In the genomic region with DNA sequence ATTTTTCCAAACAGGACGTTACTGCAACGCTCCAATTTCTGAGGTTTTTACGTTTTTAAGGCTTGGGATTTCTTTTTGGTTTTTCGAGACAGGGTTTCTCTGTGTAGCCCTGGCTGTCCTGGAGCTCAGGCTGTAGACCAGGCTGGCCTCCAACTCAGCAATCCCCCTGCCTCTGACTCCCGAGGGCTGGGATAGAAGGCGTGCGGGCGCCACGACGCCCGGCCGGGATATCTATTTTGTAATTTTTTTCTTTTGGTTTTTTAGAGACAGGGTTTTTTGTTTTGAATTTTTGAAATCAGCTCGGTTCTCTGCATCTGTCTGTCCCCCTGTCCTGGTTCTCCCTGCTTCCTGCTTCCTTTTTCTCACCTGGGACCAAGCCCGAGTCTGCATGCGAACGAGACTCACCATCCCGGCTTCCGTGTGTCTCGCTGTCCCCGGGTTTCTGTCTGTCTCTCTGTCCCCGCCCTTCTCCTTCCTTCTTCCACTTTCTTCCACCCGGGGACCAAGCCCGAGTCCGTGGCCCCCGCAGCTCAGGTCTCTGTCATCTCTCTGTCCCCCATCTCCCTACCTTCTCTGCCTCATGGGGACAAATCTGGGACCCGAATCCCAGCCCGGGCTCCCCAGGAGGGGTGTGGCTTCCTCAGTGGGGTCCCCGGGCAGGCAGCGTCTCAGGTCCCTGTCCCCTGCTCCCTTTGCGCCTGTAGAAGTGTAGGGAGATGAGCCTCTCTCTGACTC, we compare ENCODE assay signal across 7 mouse cellular contexts. TPM values are rescaled to one million over a fixed set of nuclear protein-coding genes. Genes with fewer than 3 reads are reported as not detected.
A peak's percentile ranks its signal among the peaks of the same experiment; 100 is the strongest.
DNase-seq lines count a peak whose midpoint lies in the region; ATAC-seq and TF ChIP-seq lines count a peak whose summit lies in the region.
"Not testable (repeated sequence)": the region's sequence is repeated elsewhere in the genome, so short reads cannot be mapped to it uniquely, and the experiment has no call there.

No protein-coding gene starts in this region.

- H3K4me1 ChIP-seq in forebrain, embryonic 10.5 days: peaks cover 13% of the 10 kb centered on the region
- not testable (repeated sequence) for H3K4me1 ChIP-seq in heart, embryonic 12.5 days (replicated peaks); intestine, embryonic 16.5 days (ENCODE audit: control insufficient read depth, insufficient read depth, low read length); liver, embryonic 14.5 days (replicated peaks; ENCODE audit: control insufficient read depth in 2 of 2, insufficient read depth in 2 of 2, low read length in 1 of 2); midbrain, postnatal 0 days (ENCODE audit: insufficient read depth, low read length); stomach, embryonic 15.5 days

- not testable (repeated sequence) for TF ChIP-seq CTCF in liver, embryonic 14.5 days (IDR thresholded peaks at IDR 0.05; ENCODE audit: low read depth); midbrain, postnatal 0 days (IDR thresholded peaks at IDR 0.05)

- peak; percentile 66 for ATAC-seq in heart, embryonic 12.5 days (ENCODE audit: insufficient number of reproducible peaks, low FRiP score)
- peak; percentile 42 for ATAC-seq in intestine, embryonic 16.5 days
- peak; percentile 40 for ATAC-seq in liver, embryonic 14.5 days (ENCODE audit: insufficient read depth)
- peak; percentile 55 for ATAC-seq in midbrain, postnatal 0 days (ENCODE audit: low FRiP score)
- peak; percentile 50 for ATAC-seq in stomach, embryonic 15.5 days (ENCODE audit: insufficient read depth, low FRiP score, low read depth)

- H3K9me3 ChIP-seq in forebrain, embryonic 10.5 days: peaks cover 54% of the 10 kb centered on the region
- peaks cover 35% of the 10 kb centered on the region for H3K9me3 ChIP-seq in heart, embryonic 12.5 days (replicated peaks)
- peaks cover 23% of the 10 kb centered on the region for H3K9me3 ChIP-seq in intestine, embryonic 16.5 days (ENCODE audit: control insufficient read depth, low read length)
- peaks cover 15% of the 10 kb centered on the region for H3K9me3 ChIP-seq in liver, embryonic 14.5 days (ENCODE audit: control insufficient read depth, low read length)
- H3K9me3 ChIP-seq in midbrain, postnatal 0 days (ENCODE audit: low read length): peaks cover 12% of the 10 kb centered on the region; the same call in 1 of the 2 replicates
- H3K9me3 ChIP-seq in stomach, embryonic 15.5 days: not testable (repeated sequence)

- DNase-seq in adrenal gland, postnatal 14 days: peak; percentile 42
- peak; percentile 67 for DNase-seq in forebrain, embryonic 10.5 days (ENCODE audit: extremely low spot score, low spot score)
- not testable (repeated sequence) for DNase-seq in liver, embryonic 14.5 days (ENCODE audit: low read depth in 3 of 3, low spot score in 3 of 3)
- DNase-seq in midbrain, postnatal 0 days (ENCODE audit: low spot score): peak; percentile 13

- not testable (repeated sequence) for H3K4me3 ChIP-seq in forebrain, embryonic 10.5 days; heart, embryonic 12.5 days; intestine, embryonic 16.5 days (ENCODE audit: low read length); liver, embryonic 14.5 days (ENCODE audit: insufficient read depth in 1 of 2, low read depth in 2 of 2, low read length in 2 of 2); midbrain, postnatal 0 days (ENCODE audit: low read depth, low read length); stomach, embryonic 15.5 days (replicated peaks)

- H3K36me3 ChIP-seq in forebrain, embryonic 10.5 days (replicated peaks): peaks cover 64% of the 10 kb centered on the region
- peaks cover 37% of the 10 kb centered on the region for H3K36me3 ChIP-seq in heart, embryonic 12.5 days
- H3K36me3 ChIP-seq in intestine, embryonic 16.5 days (ENCODE audit: control insufficient read depth, insufficient read depth, low read length): peaks cover 21% of the 10 kb centered on the region
- peaks cover 54% of the 10 kb centered on the region for H3K36me3 ChIP-seq in liver, embryonic 14.5 days (replicated peaks; ENCODE audit: control insufficient read depth, insufficient read depth, low read depth)
- H3K36me3 ChIP-seq in midbrain, postnatal 0 days (ENCODE audit: insufficient read depth, low read length): not testable (repeated sequence)
- H3K36me3 ChIP-seq in stomach, embryonic 15.5 days: peaks cover 24% of the 10 kb centered on the region

- 86% methylated on average over 30 of the region's 30 CpGs for WGBS in forebrain, embryonic 10.5 days
- 82% methylated on average over 30 of the region's 30 CpGs for WGBS in heart, embryonic 12.5 days
- 82% methylated on average over 30 of the region's 30 CpGs for WGBS in intestine, embryonic 16.5 days
- 79% methylated on average over 30 of the region's 30 CpGs for WGBS in liver, embryonic 14.5 days (ENCODE audit: insufficient replicate concordance)
- WGBS in midbrain, postnatal 0 days: 84% methylated on average over 30 of the region's 30 CpGs
- WGBS in stomach, embryonic 15.5 days: 84% methylated on average over 30 of the region's 30 CpGs

- not testable (repeated sequence) for H3K27ac ChIP-seq in forebrain, embryonic 10.5 days; heart, embryonic 12.5 days (ENCODE audit: poor library complexity, severe bottlenecking); intestine, embryonic 16.5 days (ENCODE audit: low read length); liver, embryonic 14.5 days; midbrain, postnatal 0 days (ENCODE audit: low read depth, low read length); stomach, embryonic 15.5 days

- H3K27me3 ChIP-seq in forebrain, embryonic 10.5 days (ENCODE audit: poor library complexity, severe bottlenecking); heart, embryonic 12.5 days (replicated peaks); intestine, embryonic 16.5 days (replicated peaks; ENCODE audit: control insufficient read depth, insufficient read depth, low read length); liver, embryonic 14.5 days (ENCODE audit: control insufficient read depth, insufficient read depth, low read length); midbrain, postnatal 0 days (ENCODE audit: insufficient read depth, low read length); stomach, embryonic 15.5 days (replicated peaks): not testable (repeated sequence)

- TF ChIP-seq EP300 in liver, embryonic 14.5 days (IDR thresholded peaks at IDR 0.05; ENCODE audit: low read depth): not testable (repeated sequence)

- H3K4me2 ChIP-seq in heart, embryonic 12.5 days; intestine, embryonic 16.5 days (ENCODE audit: low read depth, low read length); liver, embryonic 14.5 days (ENCODE audit: low read depth); midbrain, postnatal 0 days (ENCODE audit: low read depth, low read length, poor library complexity, severe bottlenecking); stomach, embryonic 15.5 days: not testable (repeated sequence)

- H3K9ac ChIP-seq in heart, embryonic 12.5 days; intestine, embryonic 16.5 days (ENCODE audit: low read depth, low read length); liver, embryonic 14.5 days (replicated peaks); midbrain, postnatal 0 days (replicated peaks; ENCODE audit: low read length, poor library complexity, severe bottlenecking); stomach, embryonic 15.5 days: not testable (repeated sequence)

RNA-seq across cellular contexts. Expression of gene Gm21887, which starts 9.9 kb away (rescaled TPM):
- total RNA-seq in adrenal gland, postnatal 14 days (2021): 129 and 342 TPM in 2 replicates
- polyA plus RNA-seq in forebrain, embryonic 10.5 days (2016; fragmentation: Nextera tagmentation; extraction: Ambion mirVana): 249 and 311 TPM in 2 replicates
- 121 and 171 TPM in 2 replicates for polyA plus RNA-seq in heart, embryonic 12.5 days (2016; fragmentation: Nextera tagmentation; extraction: Ambion mirVana)
- 111 and 149 TPM in 2 replicates for polyA plus RNA-seq in intestine, embryonic 16.5 days (2015; fragmentation: Nextera tagmentation; extraction: Ambion mirVana)
- polyA plus RNA-seq in liver, embryonic 14.5 days (2012; rRNA removed): 94.3 and 264 TPM in 2 replicates
- 36.2 and 58.4 TPM in 2 replicates for polyA plus RNA-seq in liver, embryonic 14.5 days (2014; fragmentation: Nextera tagmentation; extraction: Ambion mirVana)
- total RNA-seq in midbrain, postnatal 0 days (2014; rRNA removed): 34.6 and 51.3 TPM in 2 replicates
- polyA plus RNA-seq in midbrain, postnatal 0 days (2015; fragmentation: Nextera tagmentation; extraction: Ambion mirVana): 193 and 201 TPM in 2 replicates
- 273 and 307 TPM in 2 replicates for polyA plus RNA-seq in stomach, embryonic 15.5 days (2015; fragmentation: Nextera tagmentation; extraction: Ambion mirVana)
